Mouse (Mus musculus) retina, postnatal 7 days (tissue): Measurements from ENCODE around the gene Commd9.

Source experiments
- DNase-seq: peaks from one replicate; pipeline ENCODE4 v3.0.0-alpha.2; 2012; ENCODE audit warnings: low read depth, low spot score

Commd9 gene

DNA sequence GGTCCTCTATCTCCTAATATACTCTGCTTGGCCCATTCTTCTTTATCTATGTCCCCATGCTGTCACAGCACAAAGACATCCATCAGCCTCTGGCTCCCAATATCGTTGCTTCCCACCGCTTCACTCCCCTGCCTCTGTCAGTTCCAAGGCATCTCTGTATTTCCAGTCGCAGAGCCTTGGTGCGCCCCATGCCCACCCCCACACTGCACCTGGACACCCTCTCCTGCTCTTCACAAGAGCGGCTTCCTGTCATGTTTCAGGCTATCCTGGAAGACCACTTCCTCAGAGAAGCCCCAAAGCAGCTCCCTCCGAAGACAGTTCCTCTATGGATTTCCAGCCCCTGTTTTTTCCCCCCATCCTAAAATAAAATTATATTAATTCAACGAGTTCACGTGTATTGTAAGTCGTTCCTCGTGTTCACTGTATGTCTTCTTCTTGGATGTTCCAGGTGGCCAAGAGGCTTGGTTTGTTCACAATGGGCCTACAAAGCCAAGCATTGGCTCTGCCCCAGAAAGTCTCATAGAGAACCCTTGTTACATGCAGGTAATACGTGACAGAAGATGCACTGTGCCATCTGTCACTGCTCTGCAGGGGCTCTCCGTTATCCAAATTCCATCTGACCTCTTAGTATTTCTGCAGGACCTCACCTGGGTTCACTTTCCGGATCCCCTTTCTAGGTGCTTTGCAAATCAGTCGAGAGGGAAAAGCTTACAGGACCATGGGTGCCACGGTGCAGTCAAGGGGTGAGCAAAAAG, 23.5 kb downstream of the Commd9 start:
- no peak for DNase-seq

DNA sequence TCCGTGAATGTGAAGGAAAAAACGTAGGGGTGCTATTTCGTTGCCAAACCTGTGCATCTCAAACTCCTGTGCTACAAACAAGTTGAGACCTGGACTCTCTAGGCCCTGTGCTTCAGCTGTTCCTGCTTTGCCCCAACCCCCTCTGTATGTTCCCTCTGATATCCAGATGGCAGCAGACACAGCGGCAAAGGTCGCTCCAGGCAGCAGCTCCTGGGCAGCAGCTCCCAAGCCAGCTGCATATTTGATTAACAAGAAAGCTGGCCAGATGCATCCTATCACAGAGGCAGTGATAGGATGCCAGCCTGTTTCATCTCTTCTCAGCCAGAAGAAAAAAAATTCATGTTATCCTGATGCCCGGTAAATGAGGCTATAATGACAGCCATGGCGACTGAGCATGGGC, 32.5 kb downstream of the Commd9 start:
- DNase-seq = no peak

DNA sequence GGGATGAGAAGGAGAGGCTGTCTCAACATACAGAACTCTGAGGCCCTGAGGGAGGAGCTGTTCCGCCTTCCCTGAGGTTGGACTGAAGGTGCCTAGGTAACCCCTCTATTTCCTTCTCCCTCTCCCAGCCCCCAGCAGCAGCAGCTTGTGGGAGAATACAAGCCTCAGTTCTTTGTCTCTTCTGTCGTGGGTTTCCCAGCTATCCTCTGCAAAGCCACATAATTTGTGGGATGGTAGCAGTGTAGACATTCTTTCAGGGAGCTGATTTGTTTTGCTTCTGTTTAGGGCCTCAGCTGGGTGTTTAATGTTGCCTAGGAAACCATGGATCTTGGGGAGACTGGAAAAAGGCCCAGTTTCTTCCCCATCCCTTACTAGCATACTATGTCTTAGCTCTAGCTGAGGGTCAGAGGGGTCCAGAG, 34.1 kb downstream of the Commd9 start:
- no peak for DNase-seq

DNA sequence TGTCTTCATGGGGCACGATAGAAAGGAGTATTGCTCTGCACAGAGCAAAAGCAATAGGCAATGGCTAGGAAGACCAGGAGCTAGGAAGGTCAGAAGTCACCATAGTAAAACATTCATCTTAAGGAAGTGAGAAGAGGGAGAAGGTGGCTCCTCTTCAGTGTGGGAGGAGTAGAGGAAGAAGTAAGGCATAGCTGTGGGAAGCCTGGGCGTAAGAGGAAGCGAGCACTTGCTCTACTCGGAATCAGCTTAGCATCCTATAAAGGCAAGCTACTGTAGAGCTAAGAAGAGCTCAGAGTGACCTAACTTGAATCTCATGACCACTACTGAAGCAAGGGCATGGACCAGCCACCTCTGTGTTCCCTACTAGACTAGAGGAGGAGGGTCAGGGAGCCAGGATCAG, 36.3 kb downstream of the Commd9 start:
- DNase-seq = no peak

DNA sequence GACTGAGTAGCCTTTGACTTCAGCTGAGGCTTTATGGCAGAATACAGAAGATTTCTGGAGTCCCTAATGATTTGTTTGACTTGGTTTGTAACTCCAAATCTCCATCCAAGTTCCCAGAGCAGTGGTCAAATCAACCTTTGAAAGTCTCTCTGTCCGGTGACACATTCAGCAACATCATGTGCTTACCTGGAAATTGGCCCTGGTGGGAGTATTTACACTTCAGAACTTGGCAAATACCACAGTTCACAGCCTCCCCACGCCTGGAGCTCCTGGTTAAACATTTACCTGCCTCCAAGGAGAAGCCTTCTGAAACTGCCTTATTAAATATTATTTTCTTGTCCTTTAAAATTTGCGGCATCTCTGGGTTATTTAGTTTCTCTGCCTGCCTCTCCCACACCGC, 37.1 kb downstream of the Commd9 start:
- no peak for DNase-seq

DNA sequence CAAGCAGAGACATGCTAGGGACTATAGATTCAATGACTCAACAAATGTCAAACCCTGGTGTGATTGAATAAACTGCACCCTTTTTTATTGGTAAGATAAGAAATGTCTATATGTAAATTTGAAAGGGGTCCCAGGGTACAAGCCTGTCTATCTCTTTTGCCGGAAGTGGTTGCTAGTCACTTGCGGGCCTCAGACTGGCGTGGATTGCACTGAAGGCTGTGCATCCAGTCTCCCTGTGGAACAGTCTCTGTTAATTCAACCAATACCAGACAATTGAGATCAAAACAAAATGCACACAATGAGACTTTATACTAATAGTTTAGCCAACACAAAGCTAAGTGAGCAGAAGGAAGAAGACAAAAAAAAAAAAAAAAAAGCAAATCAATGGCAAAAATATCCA, 39.1 kb downstream of the Commd9 start:
- DNase-seq = no peak

DNA sequence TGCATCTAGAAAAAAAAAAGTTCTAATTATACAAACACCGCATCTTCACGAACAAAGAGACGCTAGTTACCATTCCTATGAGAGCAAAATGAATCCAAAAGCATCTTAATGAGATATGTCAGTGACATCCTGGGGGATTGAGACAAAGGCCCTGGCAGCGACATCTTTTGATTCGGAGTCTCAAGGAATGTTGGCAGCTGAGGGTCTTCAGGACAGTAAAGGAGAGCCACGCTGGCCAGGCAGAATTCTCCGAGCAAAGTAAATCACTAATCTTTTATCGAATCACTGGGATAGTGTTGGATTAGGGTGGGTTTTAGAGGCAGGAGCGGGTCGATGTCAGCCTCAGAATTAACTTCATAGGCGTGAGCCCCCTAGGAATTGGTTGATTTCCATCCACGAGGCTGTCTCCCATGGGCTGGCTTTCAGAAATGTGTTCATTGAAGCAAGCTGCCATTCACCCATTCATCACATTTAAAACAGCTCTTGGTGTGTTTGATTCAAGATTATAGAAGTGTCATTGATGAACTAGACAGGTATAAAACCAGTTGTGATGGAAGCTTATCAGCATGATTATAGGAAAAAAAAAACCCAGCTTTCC, 39.6 kb downstream of the Commd9 start:
- DNase-seq = no peak

DNA sequence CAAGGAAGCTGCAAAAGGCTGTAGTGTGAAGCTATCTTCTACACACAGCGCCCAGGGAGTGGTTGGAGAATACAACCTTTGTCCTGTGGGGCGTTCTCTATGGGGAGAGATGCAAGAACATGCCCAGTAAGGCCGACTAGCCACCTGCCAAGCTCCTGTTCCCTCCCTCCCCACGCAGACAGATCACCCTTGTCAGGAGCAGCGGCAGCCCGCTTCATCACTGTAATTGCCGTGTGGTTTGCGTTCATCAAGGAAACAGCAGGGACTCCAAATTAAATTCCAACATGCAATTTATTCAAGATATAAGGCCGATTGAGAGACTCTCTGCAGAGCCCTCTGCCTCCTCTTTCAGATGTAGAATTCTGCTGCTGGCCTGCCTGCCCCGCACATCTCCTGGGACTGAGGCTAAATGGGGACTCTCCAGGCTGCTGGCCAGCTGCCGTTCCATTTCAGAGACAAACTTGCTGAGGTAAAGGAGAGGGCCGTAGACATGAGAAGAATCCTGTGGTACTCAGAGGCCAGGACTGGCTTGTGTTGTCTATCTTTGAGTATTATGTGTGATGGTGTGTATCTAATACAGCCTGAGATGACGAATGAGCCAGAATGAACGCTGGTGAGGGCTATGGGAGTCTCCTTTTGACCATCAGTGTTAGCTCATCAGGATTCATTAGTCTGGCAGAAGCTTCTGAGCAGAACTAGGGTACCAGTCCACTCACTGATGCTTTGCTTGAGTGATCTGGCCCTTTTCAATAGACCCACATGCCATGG, 46.3 kb downstream of the Commd9 start:
- DNase-seq = no peak

DNA sequence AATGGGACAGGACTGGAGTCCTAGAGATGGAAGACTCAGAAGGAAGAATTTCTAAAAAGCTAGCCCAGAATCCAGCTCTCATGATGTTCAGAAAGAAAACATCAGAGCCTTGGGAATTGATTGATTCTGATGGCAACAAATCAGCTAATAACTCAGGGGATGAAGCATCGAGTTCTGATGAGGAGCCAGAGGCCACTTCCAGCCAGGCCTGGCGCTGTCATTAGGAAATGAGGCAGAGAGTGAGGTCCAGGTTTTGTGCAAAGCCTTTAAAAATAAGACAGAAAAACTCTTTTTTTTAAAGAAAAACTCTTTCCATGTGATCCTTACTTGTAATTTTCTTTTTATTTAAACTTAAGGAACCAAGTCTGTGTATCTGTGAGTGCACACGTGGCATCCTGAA, 47.3 kb downstream of the Commd9 start:
- DNase-seq = no peak

DNA sequence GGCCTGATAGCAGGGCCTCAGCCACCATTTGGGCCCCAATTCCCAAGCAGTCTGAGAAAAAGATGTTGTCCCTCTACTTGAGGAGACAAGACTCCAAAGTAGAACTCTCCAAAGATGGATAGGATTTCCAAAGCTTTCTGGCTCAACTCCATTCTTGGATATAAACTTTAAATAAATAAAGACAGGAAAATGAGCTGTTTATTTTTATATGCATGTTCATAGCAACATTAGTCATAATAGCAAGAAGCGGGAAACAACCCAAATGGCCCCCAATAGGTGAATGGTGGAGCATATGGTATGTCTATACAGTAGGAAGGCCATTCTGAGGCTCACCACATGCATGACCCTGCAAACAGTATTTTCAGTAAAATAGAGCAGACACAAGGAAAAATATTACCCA, 49.0 kb downstream of the Commd9 start:
- DNase-seq = no peak

DNA sequence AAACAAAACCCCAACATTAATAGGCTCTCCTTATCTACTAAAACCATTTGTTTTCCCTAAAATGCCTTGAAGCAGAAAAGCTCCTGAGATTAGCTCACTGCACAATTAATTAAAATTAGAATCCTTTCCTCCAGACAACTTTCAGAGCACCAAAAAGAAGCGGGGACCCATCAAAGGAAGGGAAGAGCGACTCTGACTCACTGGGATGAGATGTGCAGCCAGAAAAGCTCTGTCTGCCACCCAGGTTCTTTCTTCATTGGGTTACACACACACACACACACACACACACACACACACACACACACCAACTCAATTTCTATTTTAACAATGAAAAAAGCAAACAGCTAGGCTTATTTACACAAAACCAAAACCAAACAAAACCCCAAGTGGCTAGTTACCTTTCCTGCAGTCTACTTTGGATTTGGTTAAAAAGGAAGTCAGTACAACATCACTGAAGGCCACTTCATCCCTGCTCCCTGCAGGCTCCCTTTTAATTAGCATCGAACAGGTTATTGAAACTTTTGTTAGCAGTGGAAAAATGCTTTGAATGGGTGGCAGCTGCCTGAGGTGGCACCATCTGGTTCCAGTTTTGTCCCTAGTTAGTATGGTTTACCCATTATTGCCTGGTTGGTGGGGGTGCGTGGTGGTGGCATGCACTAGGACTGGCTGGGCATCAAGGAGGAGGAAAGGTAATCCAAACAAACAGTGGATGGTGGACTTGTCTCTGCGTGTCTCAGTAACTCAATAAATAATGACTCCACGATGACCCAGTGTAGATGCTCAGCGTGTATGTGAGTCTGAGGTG, 64.9 kb downstream of the Commd9 start:
- DNase-seq = no peak
